7 mouse cellular contexts compared by ENCODE assay signal in genomic region chr2:167476200-167476688, GRCm38 (mm10). TPM values are rescaled to one million over a fixed set of nuclear protein-coding genes. Genes with fewer than 3 reads are reported as not detected.
A peak's percentile ranks its signal among the peaks of the same experiment; 100 is the strongest.
DNase-seq lines count a peak whose midpoint lies in the region; ATAC-seq and TF ChIP-seq lines count a peak whose summit lies in the region.

No protein-coding gene starts in this region.

- peak overlapping the region; percentile 44 for H3K9ac ChIP-seq in hindbrain, postnatal 0 days (replicated peaks; ENCODE audit: low read length)
- H3K9ac ChIP-seq in midbrain, embryonic 14.5 days (replicated peaks; ENCODE audit: low read length) = peak overlapping the region; percentile 34; the same call in 1 of the 2 replicates

- DNase-seq in adrenal gland, postnatal 25 days = peak; percentile 60
- peak; percentile 85 for DNase-seq in cerebellum, adult 8-10 months
- DNase-seq in frontal cortex, postnatal 10 days (ENCODE audit: low spot score in 2 of 2) = peak; percentile 79 to 85
- DNase-seq in hindbrain, postnatal 0 days (ENCODE audit: low spot score) = peak; percentile 92
- peak; percentile 63 to 68 for DNase-seq in left cerebral cortex, postnatal 25 days (ENCODE audit: low spot score in 2 of 2)
- DNase-seq in midbrain, embryonic 14.5 days = peak; percentile 81
- DNase-seq in testis, postnatal 14 days (ENCODE audit: low spot score) = peak; percentile 79

- peak; percentile 92 for ATAC-seq in hindbrain, postnatal 0 days
- ATAC-seq in midbrain, embryonic 14.5 days (ENCODE audit: low FRiP score, low TSS enrichment) = peak; percentile 63; the same call in 1 of the 2 replicates

- WGBS in hindbrain, postnatal 0 days = 3% methylated on average over 7 of the region's 7 CpGs
- 16% methylated on average over 7 of the region's 7 CpGs for WGBS in midbrain, embryonic 14.5 days

- no peaks in the 10 kb centered on the region for H3K9me3 ChIP-seq in hindbrain, postnatal 0 days (ENCODE audit: low read length)
- H3K9me3 ChIP-seq in midbrain, embryonic 14.5 days (ENCODE audit: control insufficient read depth, low read length) = no peaks in the 10 kb centered on the region

- H3K4me3 ChIP-seq in hindbrain, postnatal 0 days (ENCODE audit: low read length) = no peak overlapping the region
- no peak overlapping the region for H3K4me3 ChIP-seq in midbrain, embryonic 14.5 days (replicated peaks; ENCODE audit: low read depth, low read length)

- peak overlapping the region; percentile 88 for H3K27ac ChIP-seq in hindbrain, postnatal 0 days
- peak overlapping the region; percentile 75 for H3K27ac ChIP-seq in midbrain, embryonic 14.5 days (replicated peaks; ENCODE audit: low read depth, low read length)

- intact Hi-C loops in left cerebral cortex, postnatal 25 days (cut with DNase I) = no loop called here

- H3K4me1 ChIP-seq in hindbrain, postnatal 0 days (ENCODE audit: insufficient read depth, low read length) = peaks cover 23% of the 10 kb centered on the region
- peaks cover 16% of the 10 kb centered on the region for H3K4me1 ChIP-seq in midbrain, embryonic 14.5 days (ENCODE audit: control insufficient read depth, insufficient read depth, low read length)

- peak; percentile 71 for TF ChIP-seq CTCF in hindbrain, postnatal 0 days (IDR thresholded peaks at IDR 0.05; ENCODE audit: low read depth)

- no peaks in the 10 kb centered on the region for H3K27me3 ChIP-seq in hindbrain, postnatal 0 days (ENCODE audit: insufficient read depth, low read length)
- no peaks in the 10 kb centered on the region for H3K27me3 ChIP-seq in midbrain, embryonic 14.5 days (ENCODE audit: control insufficient read depth, insufficient read depth, low read length)

- H3K4me2 ChIP-seq in hindbrain, postnatal 0 days (ENCODE audit: low read depth, low read length) = 0 out of 2 replicates have a peak overlapping the region, but pooled peaks have one; percentile 7
- no peak overlapping the region for H3K4me2 ChIP-seq in midbrain, embryonic 14.5 days (ENCODE audit: low read length)

- peaks cover 20% of the 10 kb centered on the region for H3K36me3 ChIP-seq in hindbrain, postnatal 0 days (ENCODE audit: insufficient read depth, low read length)
- peaks cover 48% of the 10 kb centered on the region for H3K36me3 ChIP-seq in midbrain, embryonic 14.5 days (ENCODE audit: control insufficient read depth, insufficient read depth, low read length)

RNA-seq across cellular contexts. Expression of gene Rnf114, which starts 16.2 kb away (rescaled TPM):
- total RNA-seq in adrenal gland, postnatal 25 days (2021) = 68.4 and 71.6 TPM in 2 replicates
- total RNA-seq in hindbrain, postnatal 0 days (2014; rRNA removed) = 68.7 and 89.6 TPM in 2 replicates
- 79.8 and 85.8 TPM in 2 replicates for polyA plus RNA-seq in hindbrain, postnatal 0 days (2015; fragmentation: Nextera tagmentation; extraction: Ambion mirVana)
- total RNA-seq in left cerebral cortex, postnatal 25 days (2021) = 10 to 100 TPM; 59.7 to 61.3 TPM
- 127 and 146 TPM in 2 replicates for polyA plus RNA-seq in midbrain, embryonic 14.5 days (2014; fragmentation: Nextera tagmentation; extraction: Ambion mirVana)

RNA-seq across cellular contexts. Expression of gene Spata2, which starts 16.4 kb away (rescaled TPM):
- total RNA-seq in adrenal gland, postnatal 25 days (2021) = 35.1 and 36.5 TPM in 2 replicates
- 41.3 and 45.6 TPM in 2 replicates for total RNA-seq in hindbrain, postnatal 0 days (2014; rRNA removed)
- 27.6 and 29.4 TPM in 2 replicates for polyA plus RNA-seq in hindbrain, postnatal 0 days (2015; fragmentation: Nextera tagmentation; extraction: Ambion mirVana)
- 10 to 100 TPM; 72.0 to 74.4 TPM for total RNA-seq in left cerebral cortex, postnatal 25 days (2021)
- 27.4 and 29.9 TPM in 2 replicates for polyA plus RNA-seq in midbrain, embryonic 14.5 days (2014; fragmentation: Nextera tagmentation; extraction: Ambion mirVana)

RNA-seq across cellular contexts. Expression of gene Slc9a8, which starts 54.7 kb away (rescaled TPM):
- 42.1 and 51.9 TPM in 2 replicates for total RNA-seq in adrenal gland, postnatal 25 days (2021)
- 41.8 and 43.1 TPM in 2 replicates for total RNA-seq in hindbrain, postnatal 0 days (2014; rRNA removed)
- polyA plus RNA-seq in hindbrain, postnatal 0 days (2015; fragmentation: Nextera tagmentation; extraction: Ambion mirVana) = 17.4 and 17.9 TPM in 2 replicates
- total RNA-seq in left cerebral cortex, postnatal 25 days (2021) = 10 to 100 TPM; 24.7 to 31.0 TPM
- polyA plus RNA-seq in midbrain, embryonic 14.5 days (2014; fragmentation: Nextera tagmentation; extraction: Ambion mirVana) = 15.5 and 19.2 TPM in 2 replicates
